Mouse (Mus musculus) liver, embryonic 14.5 days (tissue): Measurements from ENCODE around the gene Acly.

Source experiments
- CTCF ChIP-seq: IDR thresholded peaks from 2 replicates; pipeline ENCODE4 v1.5.1; 2016; ENCODE audit warnings: antibody characterized with exemption, low read depth, control low read depth
- EP300 ChIP-seq: IDR thresholded peaks from 2 replicates; pipeline ENCODE4 v1.6.1; 2016; ENCODE audit warnings: antibody characterized with exemption, low read depth

DNA sequence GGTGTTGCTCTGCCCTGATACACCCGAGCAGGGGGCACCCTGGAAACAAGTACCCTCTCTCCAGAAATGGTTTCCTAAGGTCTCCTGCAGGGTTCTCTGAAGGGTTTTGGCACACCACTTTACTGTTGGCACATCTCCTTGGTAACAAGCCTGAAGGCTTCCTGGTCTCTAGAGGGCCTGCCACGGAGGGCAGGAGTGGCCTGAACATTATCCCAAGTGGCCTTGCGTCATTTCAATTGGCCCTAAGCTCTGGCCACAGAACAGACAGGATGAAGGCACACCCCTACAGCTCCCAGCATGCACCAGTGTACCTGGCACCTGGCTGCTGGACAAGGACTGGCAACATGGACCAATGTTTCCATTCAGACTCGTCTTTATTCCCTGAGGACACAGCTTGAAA is 25.0 kb upstream of the Acly start:
- TF ChIP-seq CTCF (no peak), EP300 (no peak)
